8 mouse cellular contexts compared by ENCODE assay signal in genomic region chr1:38438447-38438846, GRCm38 (mm10).
A peak's percentile ranks its signal among the peaks of the same experiment; 100 is the strongest.
DNase-seq lines count a peak whose midpoint lies in the region; ATAC-seq lines count a peak whose summit lies in the region.

No protein-coding gene starts in this region.

- DNase-seq in lung, postnatal 14 days = no peak
- DNase-seq in frontal cortex, postnatal 36 days (ENCODE audit: low spot score in 2 of 2) = peak; percentile 84 to 91
- DNase-seq in left cerebral cortex, postnatal 14 days (ENCODE audit: low spot score in 2 of 2) = peak; percentile 81 to 87
- peak; percentile 85 to 93 for DNase-seq in right cerebral cortex, postnatal 10 days (ENCODE audit: low spot score in 2 of 2)
- DNase-seq in cerebellum, adult 18-20 months = no peak
- DNase-seq in cerebellum, adult 11-12 months = no peak

- peak; percentile 29; the same call in 1 of the 2 replicates for ATAC-seq in lung, embryonic 15.5 days (ENCODE audit: borderline replicate concordance, extremely low read depth, low FRiP score, low TSS enrichment)
- ATAC-seq in megakaryocyte-erythroid progenitor cell, adult 5-6 weeks (replicated peaks; ENCODE audit: low FRiP score, low TSS enrichment, poor library complexity, severe bottlenecking) = no peak

- H3K4me3 ChIP-seq in lung, embryonic 15.5 days = no peak overlapping the region

- peaks cover 51% of the 10 kb centered on the region for H3K4me1 ChIP-seq in lung, embryonic 15.5 days

- WGBS in lung, embryonic 15.5 days = 41% methylated on average over 4 of the region's 4 CpGs

- no peaks in the 10 kb centered on the region for H3K9me3 ChIP-seq in lung, embryonic 15.5 days

- intact Hi-C loops in left cerebral cortex, postnatal 14 days (cut with DNase I) = loop anchor here (5.0 to 10.0 kb wide), 3 partner anchors 104 to 189 kb away; no protein-coding TSS in a partner anchor

- H3K9ac ChIP-seq in lung, embryonic 15.5 days = no peak overlapping the region

- H3K36me3 ChIP-seq in lung, embryonic 15.5 days = no peaks in the 10 kb centered on the region

- no peaks in the 10 kb centered on the region for H3K27me3 ChIP-seq in lung, embryonic 15.5 days

- peak overlapping the region; percentile 34; the same call in 1 of the 2 replicates for H3K27ac ChIP-seq in lung, embryonic 15.5 days

- peak overlapping the region; percentile 22; the same call in 1 of the 2 replicates for H3K4me2 ChIP-seq in lung, embryonic 15.5 days

Comparison
In these comparisons a context has a peak if more than half of its experiments do, and no peak if none do; other contexts are left out.
1. DNase-seq: peak in frontal cortex, postnatal 36 days (2 of 2), left cerebral cortex, postnatal 14 days (2 of 2) and right cerebral cortex, postnatal 10 days (2 of 2); none in lung, postnatal 14 days (single experiment), cerebellum, adult 18-20 months (0 of 2) and cerebellum, adult 11-12 months (single experiment).